Mouse (Mus musculus): ENCODE data around the gene Pstpip1.

DNA sequence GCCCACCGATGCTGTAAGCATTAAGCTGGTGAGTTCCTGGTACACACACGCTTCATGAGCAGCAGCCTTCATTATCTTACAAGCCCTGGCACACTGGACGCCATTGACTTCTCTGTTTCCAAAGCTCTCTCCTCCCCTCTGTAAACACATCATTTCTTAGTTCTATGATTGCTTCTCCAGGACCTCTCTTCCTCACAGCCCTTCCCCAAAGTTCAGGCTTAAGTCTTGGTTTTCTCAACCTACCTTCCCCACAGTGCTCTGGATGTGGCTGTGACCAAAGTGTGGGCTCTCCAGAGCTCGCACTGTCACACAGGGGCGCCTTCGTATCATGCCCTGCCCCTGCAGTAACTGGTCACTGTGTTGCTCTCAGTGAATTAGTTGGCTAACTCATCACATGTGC lies 75.6 kb downstream of the Pstpip1 start, which contains the start of gene Tspan3:
- TF ChIP-seq CTCF (IDR thresholded peaks at IDR 0.05; ENCODE audit: borderline replicate concordance, extremely low read depth, insufficient read depth, insufficient read length) (no peak), POLR2A (IDR thresholded peaks at IDR 0.05; ENCODE audit: borderline replicate concordance, extremely low read depth, insufficient read depth, insufficient read length, poor library complexity, severe bottlenecking) (no peak)

Measured in brain, embryonic 14.5 days (tissue).